Mouse (Mus musculus): ENCODE results near the gene Cacna1g. TPM values are rescaled to one million over a fixed set of nuclear protein-coding genes. Genes with fewer than 3 reads are reported as not detected.

Cacna1g gene
- polyA plus RNA-seq, 1 experiment from 2014 or later: 19.3 TPM

DNA sequence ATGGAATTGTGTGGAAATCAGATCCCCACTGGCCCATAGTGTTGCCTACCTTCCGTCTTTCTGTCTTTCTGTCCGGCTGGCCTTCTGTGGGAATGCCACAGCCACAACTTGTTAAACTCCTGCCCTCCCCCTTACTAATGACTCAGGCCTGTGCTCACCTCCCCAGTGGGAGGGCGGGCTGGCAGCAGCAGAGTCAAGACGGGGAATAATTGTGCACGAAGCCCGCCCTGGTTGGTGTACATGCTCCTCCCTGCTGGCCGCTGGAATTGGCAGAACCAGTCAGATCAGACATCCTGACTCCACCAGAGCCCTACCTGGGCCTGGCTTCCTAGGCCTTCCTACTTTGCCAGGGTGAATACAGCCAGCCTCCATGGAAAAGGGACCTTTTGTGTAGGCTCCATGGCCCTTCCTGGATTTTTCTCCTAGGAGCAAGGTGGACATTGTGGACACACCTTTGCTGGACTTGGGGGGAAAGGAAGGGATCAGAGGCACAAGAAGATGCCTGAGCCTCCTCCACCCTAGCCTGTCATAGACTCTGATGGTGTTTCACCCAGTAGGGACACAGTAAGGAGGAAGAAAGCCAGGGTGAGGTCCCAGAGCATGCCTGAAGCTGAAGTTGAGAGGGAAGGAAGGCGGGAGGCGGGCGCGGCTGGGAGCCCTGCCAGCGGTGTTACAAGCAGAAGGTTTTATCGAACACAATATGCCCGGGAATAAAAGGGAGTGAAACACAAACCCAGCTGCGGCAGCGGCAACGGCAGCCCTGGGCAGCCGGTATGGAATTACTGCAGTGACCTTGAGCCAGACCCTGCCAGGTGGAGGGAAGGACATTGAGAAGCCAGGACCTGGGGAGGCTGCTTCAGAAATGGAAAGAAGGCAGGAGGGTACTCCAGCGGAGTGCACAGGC is 24.3 kb upstream of the Cacna1g start:
- WGBS: 26% methylated on average over 19 of the region's 19 CpGs
- Histone ChIP-seq H3K4me1 (replicated peaks; ENCODE audit: control insufficient read depth, insufficient read depth, low read length) (peaks cover 10% of the 10 kb centered on the region), H3K4me2 (replicated peaks; ENCODE audit: low read depth, low read length) (no peak overlapping the region), H3K36me3 (ENCODE audit: control insufficient read depth, insufficient read depth, low read length) (no peaks in the 10 kb centered on the region), H3K27ac (ENCODE audit: low read depth, low read length) (no peak overlapping the region), H3K9ac (ENCODE audit: low read depth, low read length) (no peak overlapping the region), H3K27me3 (ENCODE audit: control insufficient read depth, insufficient read depth, low read length) (peaks cover 16% of the 10 kb centered on the region), H3K4me3 (ENCODE audit: low read depth, low read length) (no peak overlapping the region), H3K9me3 (ENCODE audit: control insufficient read depth, low read length) (no peaks in the 10 kb centered on the region)
- no peak for ATAC-seq (ENCODE audit: low FRiP score)
- DNase-seq (ENCODE audit: low spot score): no peak

DNA sequence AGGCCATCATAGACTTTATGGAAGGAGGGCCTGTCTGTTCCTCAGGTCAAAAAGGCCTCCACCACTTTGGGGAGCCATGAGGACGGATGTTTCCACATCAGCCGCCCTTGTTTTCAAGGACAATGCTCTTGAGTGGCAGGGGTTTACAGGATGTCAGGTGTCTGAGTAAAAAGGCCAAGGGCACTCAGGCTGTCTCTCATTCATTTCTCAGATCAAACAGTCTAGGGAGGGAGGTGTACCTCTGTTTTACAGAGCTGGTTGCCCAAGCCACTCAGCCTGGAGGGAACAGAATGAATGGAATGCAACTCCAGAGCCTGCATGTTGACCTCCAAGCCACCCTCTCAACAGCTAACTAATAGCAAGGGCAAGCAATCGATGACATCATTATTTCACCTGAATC is 21.4 kb upstream of the Cacna1g start:
- Histone ChIP-seq H3K9me3 (ENCODE audit: control insufficient read depth, low read length) (no peaks in the 10 kb centered on the region), H3K9ac (ENCODE audit: low read depth, low read length) (no peak overlapping the region), H3K4me1 (replicated peaks; ENCODE audit: control insufficient read depth, insufficient read depth, low read length) (peaks cover 10% of the 10 kb centered on the region), H3K4me3 (ENCODE audit: low read depth, low read length) (no peak overlapping the region), H3K36me3 (ENCODE audit: control insufficient read depth, insufficient read depth, low read length) (no peaks in the 10 kb centered on the region), H3K27me3 (ENCODE audit: control insufficient read depth, insufficient read depth, low read length) (peaks cover 29% of the 10 kb centered on the region), H3K4me2 (replicated peaks; ENCODE audit: low read depth, low read length) (no peak overlapping the region), H3K27ac (ENCODE audit: low read depth, low read length) (no peak overlapping the region)
- WGBS: 76% methylated on average over 3 of the region's 3 CpGs
- ATAC-seq (ENCODE audit: low FRiP score) (no peak), DNase-seq (ENCODE audit: low spot score) (no peak)

DNA sequence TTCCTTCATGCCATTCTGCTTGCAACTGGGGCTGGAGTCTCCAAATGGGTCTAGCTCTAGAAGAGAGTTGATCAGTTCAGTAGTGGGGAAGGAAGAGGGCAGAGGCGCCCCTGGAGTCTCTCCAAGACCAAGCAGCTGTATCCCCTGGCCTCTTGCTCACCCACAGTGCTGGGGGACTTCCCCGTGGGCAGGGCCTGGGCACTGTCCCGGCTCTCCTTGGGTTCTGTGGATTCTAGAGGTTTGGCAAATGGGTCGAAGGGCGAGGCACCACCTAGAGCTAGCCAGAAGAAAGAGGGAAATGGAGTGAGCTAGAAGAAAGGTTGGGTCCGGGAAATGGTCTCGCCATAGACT is 17.7 kb upstream of the Cacna1g start:
- Histone ChIP-seq H3K4me2 (replicated peaks; ENCODE audit: low read depth, low read length) (peak overlapping the region; percentile 68; the same call in 1 of the 2 replicates), H3K27ac (ENCODE audit: low read depth, low read length) (no peak overlapping the region), H3K9me3 (ENCODE audit: control insufficient read depth, low read length) (no peaks in the 10 kb centered on the region), H3K27me3 (ENCODE audit: control insufficient read depth, insufficient read depth, low read length) (peaks cover 18% of the 10 kb centered on the region), H3K36me3 (ENCODE audit: control insufficient read depth, insufficient read depth, low read length) (no peaks in the 10 kb centered on the region), H3K4me1 (replicated peaks; ENCODE audit: control insufficient read depth, insufficient read depth, low read length) (no peaks in the 10 kb centered on the region), H3K4me3 (ENCODE audit: low read depth, low read length) (no peak overlapping the region), H3K9ac (ENCODE audit: low read depth, low read length) (no peak overlapping the region)
- no peak for DNase-seq (ENCODE audit: low spot score)
- 67% methylated on average over 7 of the region's 7 CpGs for WGBS
- no peak for ATAC-seq (ENCODE audit: low FRiP score)

DNA sequence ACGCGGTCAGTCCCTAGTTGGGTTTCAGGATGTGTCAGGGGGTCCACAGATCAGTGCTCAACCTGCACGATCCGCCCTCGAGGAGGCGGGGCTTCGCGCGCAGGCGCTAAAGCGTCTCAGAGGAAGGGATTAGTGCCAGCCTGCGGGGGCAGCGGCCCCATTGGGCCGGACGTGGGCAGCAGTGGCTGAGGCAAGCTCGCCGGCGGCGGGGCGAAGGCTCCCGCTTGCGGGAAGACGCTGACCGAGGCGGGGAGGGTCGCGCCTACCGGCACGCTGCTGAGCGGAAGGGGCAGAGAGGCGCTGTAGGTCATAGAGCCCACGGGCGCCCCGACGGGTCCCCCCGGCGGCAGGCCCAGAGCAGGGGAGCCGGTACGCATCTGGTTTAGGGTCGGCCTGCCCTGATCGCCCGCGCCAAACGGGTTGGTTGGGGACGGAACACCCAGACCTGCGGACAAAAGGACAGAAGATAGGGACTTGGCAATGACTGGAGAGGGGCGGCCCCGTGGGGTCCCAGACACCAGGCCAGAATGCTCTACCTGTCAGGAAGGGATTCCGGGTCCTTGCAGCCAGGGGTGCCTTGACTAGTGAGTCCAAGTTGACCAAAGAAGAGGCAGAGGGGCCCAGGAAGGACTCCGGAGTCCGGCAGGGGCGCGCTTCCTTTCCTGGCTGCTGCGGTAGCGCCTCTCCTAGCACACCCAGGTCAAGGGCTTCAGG is 17.2 kb upstream of the Cacna1g start:
- peak overlapping the region; percentile 61 for H3K9ac ChIP-seq (ENCODE audit: low read depth, low read length)
- H3K27ac ChIP-seq (ENCODE audit: low read depth, low read length): no peak overlapping the region
- H3K4me2 ChIP-seq (replicated peaks; ENCODE audit: low read depth, low read length): peak overlapping the region; percentile 68
- 6% methylated on average over 51 of the region's 55 CpGs for WGBS
- no peaks in the 10 kb centered on the region for H3K4me1 ChIP-seq (replicated peaks; ENCODE audit: control insufficient read depth, insufficient read depth, low read length)
- ATAC-seq (ENCODE audit: low FRiP score) (peak; percentile 44; the same call in 1 of the 2 replicates), DNase-seq (ENCODE audit: low spot score) (peak; percentile 74)
- no peaks in the 10 kb centered on the region for H3K9me3 ChIP-seq (ENCODE audit: control insufficient read depth, low read length)
- H3K36me3 ChIP-seq (ENCODE audit: control insufficient read depth, insufficient read depth, low read length): no peaks in the 10 kb centered on the region
- H3K4me3 ChIP-seq (ENCODE audit: low read depth, low read length): peak overlapping the region; percentile 41
- H3K27me3 ChIP-seq (ENCODE audit: control insufficient read depth, insufficient read depth, low read length): peaks cover 18% of the 10 kb centered on the region

DNA sequence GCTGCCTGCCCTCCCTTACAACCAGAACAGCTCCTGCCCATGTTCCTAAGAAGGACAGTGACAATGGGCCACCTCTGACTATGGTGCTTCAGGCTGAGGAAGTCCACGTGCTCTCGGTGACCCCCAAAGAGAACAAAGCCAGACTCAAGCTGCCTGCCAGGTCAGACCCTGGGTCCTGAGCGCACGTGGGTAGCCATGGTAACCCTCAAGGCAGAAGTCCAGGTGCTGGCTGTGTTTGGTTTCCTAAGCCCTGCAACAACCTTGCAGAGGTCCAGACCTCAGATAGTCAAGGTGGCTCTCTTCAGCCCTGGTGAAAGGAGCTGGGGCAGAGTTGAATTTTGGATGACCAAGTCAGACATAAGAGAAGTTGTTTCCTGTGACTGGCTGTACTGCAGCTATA is 15.7 kb upstream of the Cacna1g start:
- ATAC-seq (ENCODE audit: low FRiP score) (no peak), DNase-seq (ENCODE audit: low spot score) (no peak)
- Histone ChIP-seq H3K4me2 (replicated peaks; ENCODE audit: low read depth, low read length) (no peak overlapping the region), H3K9ac (ENCODE audit: low read depth, low read length) (no peak overlapping the region), H3K27ac (ENCODE audit: low read depth, low read length) (no peak overlapping the region), H3K36me3 (ENCODE audit: control insufficient read depth, insufficient read depth, low read length) (no peaks in the 10 kb centered on the region), H3K27me3 (ENCODE audit: control insufficient read depth, insufficient read depth, low read length) (peaks cover 18% of the 10 kb centered on the region), H3K4me3 (ENCODE audit: low read depth, low read length) (no peak overlapping the region), H3K4me1 (replicated peaks; ENCODE audit: control insufficient read depth, insufficient read depth, low read length) (no peaks in the 10 kb centered on the region), H3K9me3 (ENCODE audit: control insufficient read depth, low read length) (no peaks in the 10 kb centered on the region)
- WGBS: 37% methylated on average over 4 of the region's 4 CpGs

DNA sequence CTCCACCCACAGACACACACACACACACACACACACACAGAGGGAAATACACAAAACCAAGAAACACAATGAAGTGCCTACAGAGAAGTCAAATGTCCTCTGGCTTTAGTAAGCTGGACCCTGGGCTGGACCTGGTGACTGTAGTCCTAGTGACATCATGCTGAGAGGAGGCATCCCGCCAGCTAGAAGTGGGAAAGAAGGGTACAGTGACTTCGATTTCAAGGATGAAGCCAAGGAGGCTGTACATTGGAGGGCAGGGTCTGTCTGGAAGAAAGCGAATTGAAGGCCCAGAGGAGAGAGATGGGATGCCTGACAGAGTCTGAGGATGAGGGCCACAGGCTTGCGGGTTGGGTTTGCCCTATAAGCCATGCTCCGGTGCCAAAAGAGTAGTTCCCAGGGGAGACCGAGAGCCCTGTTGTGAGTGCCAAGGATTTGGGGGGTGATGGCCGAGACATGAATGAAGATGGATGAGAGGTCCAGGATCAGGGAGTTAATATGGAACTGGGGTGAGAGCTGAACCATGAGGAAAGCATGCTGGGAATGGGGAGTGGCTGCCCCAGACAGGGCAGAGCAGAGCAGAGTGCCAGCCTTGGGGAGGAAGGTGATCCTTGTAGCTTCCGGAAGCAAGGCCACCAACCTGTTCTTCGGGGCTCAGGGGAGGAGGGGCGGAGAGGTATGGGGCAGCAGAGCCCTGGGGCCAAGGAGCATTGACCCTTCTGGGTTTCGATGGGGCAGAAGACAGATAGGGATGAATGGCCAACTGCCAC is 15.0 kb upstream of the Cacna1g start:
- Histone ChIP-seq H3K4me1 (replicated peaks; ENCODE audit: control insufficient read depth, insufficient read depth, low read length) (no peaks in the 10 kb centered on the region), H3K27me3 (ENCODE audit: control insufficient read depth, insufficient read depth, low read length) (peaks cover 18% of the 10 kb centered on the region), H3K4me2 (replicated peaks; ENCODE audit: low read depth, low read length) (no peak overlapping the region), H3K27ac (ENCODE audit: low read depth, low read length) (no peak overlapping the region), H3K36me3 (ENCODE audit: control insufficient read depth, insufficient read depth, low read length) (no peaks in the 10 kb centered on the region), H3K9me3 (ENCODE audit: control insufficient read depth, low read length) (no peaks in the 10 kb centered on the region), H3K4me3 (ENCODE audit: low read depth, low read length) (no peak overlapping the region), H3K9ac (ENCODE audit: low read depth, low read length) (no peak overlapping the region)
- DNase-seq (ENCODE audit: low spot score) (no peak), ATAC-seq (ENCODE audit: low FRiP score) (no peak)
- WGBS: 87% methylated on average over 11 of the region's 11 CpGs

DNA sequence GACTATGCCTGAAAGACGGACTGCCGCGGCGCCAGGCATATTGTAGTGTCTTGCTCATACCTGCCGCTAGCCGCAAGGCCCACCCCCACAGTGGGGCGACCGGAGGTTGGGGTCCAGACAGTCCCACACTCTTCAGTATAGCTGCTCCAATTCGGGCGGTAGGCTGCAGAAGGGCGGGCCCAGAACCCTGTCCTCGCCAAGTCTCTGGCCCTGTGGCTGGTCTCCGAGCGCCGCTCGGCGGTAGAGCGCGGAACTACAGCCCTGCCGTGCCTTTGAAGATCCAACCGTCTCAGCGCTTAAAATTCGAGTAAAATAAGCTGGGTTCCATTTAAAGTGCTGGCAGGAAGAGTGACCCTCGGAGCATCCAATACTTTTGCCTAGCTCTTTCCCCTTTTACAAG is 12.0 kb upstream of the Cacna1g start, which contains the start of gene Spata20:
TSS of gene Spata20 (minus strand) at position 179 of the 400 bp plus-strand sequence.
- no peak within 1 kb of the TSS for H3K4me3 ChIP-seq (ENCODE audit: low read depth, low read length)
- no peaks in the 10 kb centered on the region for H3K4me1 ChIP-seq (replicated peaks; ENCODE audit: control insufficient read depth, insufficient read depth, low read length)
- no peaks in the 10 kb centered on the region for H3K36me3 ChIP-seq (ENCODE audit: control insufficient read depth, insufficient read depth, low read length)
- no peak within 1 kb of the TSS for H3K4me2 ChIP-seq (replicated peaks; ENCODE audit: low read depth, low read length)
- H3K27ac ChIP-seq (ENCODE audit: low read depth, low read length): no peak within 1 kb of the TSS
- peak; percentile 53; the same call in 1 of the 2 replicates for ATAC-seq (ENCODE audit: low FRiP score)
- H3K27me3 ChIP-seq (ENCODE audit: control insufficient read depth, insufficient read depth, low read length): peaks cover 2% of the 10 kb centered on the region; the same call in 1 of the 2 replicates
- H3K9ac ChIP-seq (ENCODE audit: low read depth, low read length): no peak within 1 kb of the TSS
- H3K9me3 ChIP-seq (ENCODE audit: control insufficient read depth, low read length): no peaks in the 10 kb centered on the region
- peak; percentile 93 for DNase-seq (ENCODE audit: low spot score)
- WGBS: 4% methylated on average over 24 of the region's 24 CpGs

DNA sequence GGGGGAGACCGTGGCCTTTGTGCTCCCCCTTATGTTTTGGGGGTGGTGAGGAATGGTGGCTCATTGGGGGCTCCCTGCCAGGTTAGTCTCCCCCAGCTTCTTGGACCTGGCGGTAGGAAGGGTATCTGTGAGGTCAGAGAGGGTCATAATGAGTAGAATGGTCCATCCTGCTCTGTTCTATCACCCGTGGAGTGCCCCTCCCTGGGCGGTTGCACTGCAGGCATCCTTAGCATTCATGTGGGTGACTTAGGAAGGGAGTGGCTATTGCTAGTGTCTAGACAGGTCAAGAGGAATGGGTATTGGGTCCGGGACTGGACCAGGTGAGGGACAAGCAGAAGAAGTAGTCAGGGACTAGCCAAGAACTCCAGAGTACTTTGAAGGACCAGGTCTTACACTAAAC is 11.2 kb upstream of the Cacna1g start:
- Histone ChIP-seq H3K9ac (ENCODE audit: low read depth, low read length) (no peak overlapping the region), H3K36me3 (ENCODE audit: control insufficient read depth, insufficient read depth, low read length) (no peaks in the 10 kb centered on the region), H3K4me3 (ENCODE audit: low read depth, low read length) (no peak overlapping the region), H3K27me3 (ENCODE audit: control insufficient read depth, insufficient read depth, low read length) (peaks cover 2% of the 10 kb centered on the region; the same call in 1 of the 2 replicates), H3K4me1 (replicated peaks; ENCODE audit: control insufficient read depth, insufficient read depth, low read length) (no peaks in the 10 kb centered on the region), H3K27ac (ENCODE audit: low read depth, low read length) (no peak overlapping the region), H3K4me2 (replicated peaks; ENCODE audit: low read depth, low read length) (no peak overlapping the region), H3K9me3 (ENCODE audit: control insufficient read depth, low read length) (no peaks in the 10 kb centered on the region)
- no peak for ATAC-seq (ENCODE audit: low FRiP score)
- no peak for DNase-seq (ENCODE audit: low spot score)
- 75% methylated on average over 5 of the region's 5 CpGs for WGBS

All from hindbrain, embryonic 11.5 days (tissue).